10 mouse cellular contexts compared by ENCODE assay signal in the genomic region with DNA sequence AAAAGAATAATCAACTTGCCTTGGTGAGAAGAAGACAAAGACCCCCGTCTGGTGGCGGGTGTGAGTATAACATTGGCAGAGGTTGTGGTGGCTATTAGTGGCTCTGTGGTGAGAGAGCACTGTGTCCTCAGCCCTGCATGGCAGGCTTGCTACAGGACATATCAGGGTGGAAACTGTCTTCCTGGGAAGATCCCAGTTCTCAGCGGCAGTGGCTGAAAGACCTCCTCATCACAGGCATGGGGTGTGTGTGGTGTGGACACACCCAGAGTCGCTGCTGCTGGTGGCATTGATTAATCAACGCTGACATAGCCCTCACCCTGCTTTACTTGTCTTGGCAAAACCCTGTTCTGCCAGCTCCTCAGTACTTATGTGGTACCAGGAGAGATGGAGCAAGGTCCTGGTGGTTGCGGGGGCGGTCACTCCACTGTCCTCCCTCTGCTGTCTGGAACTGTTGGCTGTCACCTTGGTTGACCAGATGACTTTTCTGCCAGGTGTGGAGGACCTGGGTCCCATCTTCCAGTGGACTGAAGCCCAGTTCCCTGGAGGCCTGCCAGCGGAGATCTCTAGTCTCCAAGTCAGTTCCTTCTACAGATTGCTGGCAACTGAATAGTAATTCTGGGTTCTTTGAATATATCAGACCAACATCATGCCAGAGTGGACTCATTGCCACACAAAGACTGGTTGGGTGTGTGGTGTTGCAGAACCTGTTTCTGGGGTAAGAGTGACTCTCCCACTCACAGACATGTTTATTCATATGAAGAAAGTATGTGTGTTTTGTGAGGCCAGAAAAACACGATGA. TPM values are rescaled to one million over a fixed set of nuclear protein-coding genes. Genes with fewer than 3 reads are reported as not detected.
DNase-seq lines count a peak whose midpoint lies in the region; ATAC-seq and TF ChIP-seq lines count a peak whose summit lies in the region.
"Had no signal": no experiment of that assay in that cellular context is flagged by ENCODE, and none has a peak within 500 bp of the region (broad histone marks: within the 10 kb centered on the region; RNA-seq: fewer than 3 reads in every experiment).

No protein-coding gene starts in this region.

- no peak overlapping the region for H3K9ac ChIP-seq in liver, embryonic 14.5 days (replicated peaks)

- ATAC-seq in liver, embryonic 14.5 days (ENCODE audit: insufficient read depth): peak; percentile 55; the same call in 1 of the 2 replicates

- TF ChIP-seq POLR2A in cortical plate, adult 2 months (IDR thresholded peaks at IDR 0.05; ENCODE audit: extremely low read depth, insufficient read depth, low read length): no peak

- 49% methylated on average over 9 of the region's 9 CpGs for WGBS in liver, embryonic 14.5 days (ENCODE audit: insufficient replicate concordance)

- no peaks in the 10 kb centered on the region for H3K36me3 ChIP-seq in liver, embryonic 14.5 days (replicated peaks; ENCODE audit: control insufficient read depth, insufficient read depth, low read depth)

- H3K27me3 ChIP-seq in liver, embryonic 14.5 days (ENCODE audit: control insufficient read depth, insufficient read depth, low read length): no peaks in the 10 kb centered on the region

- no peak for TF ChIP-seq EP300 in liver, embryonic 14.5 days (IDR thresholded peaks at IDR 0.05; ENCODE audit: low read depth)

- 0 out of 2 replicates have a peak, but pooled peaks have one; percentile 1 for TF ChIP-seq CTCF in cortical plate, adult 2 months (IDR thresholded peaks at IDR 0.05; ENCODE audit: extremely low read depth, insufficient read depth, low read length)
- peak; percentile 28; the same call in 1 of the 2 replicates for TF ChIP-seq CTCF in liver, embryonic 14.5 days (IDR thresholded peaks at IDR 0.05; ENCODE audit: low read depth)

- H3K4me3 ChIP-seq in cortical plate, adult 2 months (ENCODE audit: insufficient read depth, low read length): no peak overlapping the region
- no peak overlapping the region for H3K4me3 ChIP-seq in liver, embryonic 14.5 days (ENCODE audit: insufficient read depth in 1 of 2, low read depth in 2 of 2, low read length in 2 of 2)

- no peaks in the 10 kb centered on the region for H3K4me1 ChIP-seq in cortical plate, adult 2 months (ENCODE audit: control insufficient read depth, insufficient read depth, low read length)
- H3K4me1 ChIP-seq in liver, embryonic 14.5 days (replicated peaks; ENCODE audit: control insufficient read depth in 2 of 2, insufficient read depth in 2 of 2, low read length in 1 of 2): peaks cover 11 to 46% of the 10 kb centered on the region in 2 experiments

- DNase-seq in cerebellum, postnatal 10 days: peak; percentile 57 to 58
- no peak for DNase-seq in cerebellum, postnatal 4 days (ENCODE audit: low spot score in 2 of 2)
- peak; percentile 48 for DNase-seq in kidney, postnatal 10 days
- no peak for DNase-seq in kidney, postnatal 14 days
- DNase-seq in liver, embryonic 14.5 days (ENCODE audit: low read depth in 3 of 3, low spot score in 3 of 3): no peak
- no peak for DNase-seq in frontal cortex, postnatal 25 days (ENCODE audit: low spot score in 2 of 2)
- DNase-seq in ovary, adult 18-20 months (ENCODE audit: low spot score): no peak
- DNase-seq: heart, postnatal 4 days had no signal

- H3K4me2 ChIP-seq in liver, embryonic 14.5 days (ENCODE audit: low read depth): no peak overlapping the region

- no peak overlapping the region for H3K27ac ChIP-seq in cortical plate, adult 2 months (ENCODE audit: insufficient read depth, low read length)
- H3K27ac ChIP-seq in liver, embryonic 14.5 days: no peak overlapping the region
- H3K27ac ChIP-seq: macrophage had no signal

- H3K9me3 ChIP-seq in liver, embryonic 14.5 days (ENCODE audit: control insufficient read depth, low read length): no peaks in the 10 kb centered on the region

RNA-seq across cellular contexts. Expression of a gene that starts 7.3 kb away (rescaled TPM):
- 6.2 and 6.5 TPM in 2 replicates for polyA plus RNA-seq in cortical plate, adult 2 months (2012; rRNA removed)
- 2.7 and 3.0 TPM in 2 replicates for polyA plus RNA-seq in liver, embryonic 14.5 days (2012; rRNA removed)
- polyA plus RNA-seq in liver, embryonic 14.5 days (2014; fragmentation: Nextera tagmentation; extraction: Ambion mirVana): 5.4 and 5.8 TPM in 2 replicates

Comparison
In these comparisons a context has a peak if more than half of its experiments do, and no peak if none do; other contexts are left out.
1. DNase-seq: peak in cerebellum, postnatal 10 days (2 of 2) and kidney, postnatal 10 days (single experiment); none in cerebellum, postnatal 4 days (0 of 2), kidney, postnatal 14 days (single experiment), liver, embryonic 14.5 days (0 of 3), frontal cortex, postnatal 25 days (0 of 2) and ovary, adult 18-20 months (single experiment).